Mouse (Mus musculus) adrenal gland, postnatal 36 days (tissue): ENCODE data around the gene Dhx32. TPM values are rescaled to one million over a fixed set of nuclear protein-coding genes. Genes with fewer than 3 reads are reported as not detected.

ENCODE experiments used
- DNase-seq, 2 experiments: peaks; one replicate each; pipeline ENCODE4 v3.0.0; 2021; ENCODE audit warnings: mixed read lengths in 1 of 2
- total RNA-seq, 2 experiments: library from RNA; stranded (reverse); gene quantifications; 2 replicates each; pipeline ENCODE4 v1.2.3; 2021

Dhx32 gene
- total RNA-seq, 2 experiments from 2014 or later, result 57.7 to 62.5 TPM

GRCm38 (mm10) chr7:133775179-133775578 lies 7.3 kb downstream of the Dhx32 start:
- peak; percentile 58 to 60 for DNase-seq

GRCm38 (mm10) chr7:133768517-133768916 lies 14.0 kb downstream of the Dhx32 start:
- DNase-seq, result no peak

GRCm38 (mm10) chr7:133768027-133768426 lies 14.5 kb downstream of the Dhx32 start:
- DNase-seq, result no peak

GRCm38 (mm10) chr7:133765849-133766243 lies 16.7 kb downstream of the Dhx32 start:
- DNase-seq, result peak; percentile 64 to 75

GRCm38 (mm10) chr7:133765240-133765848 lies 17.2 kb downstream of the Dhx32 start:
- no peak for DNase-seq

- no peak for DNase-seq
These were observed 18.1 kb downstream of the Dhx32 start for GRCm38 (mm10) chr7:133764425-133764824.

GRCm38 (mm10) chr7:133762696-133763095 lies 19.8 kb downstream of the Dhx32 start:
- no peak for DNase-seq

GRCm38 (mm10) chr7:133759611-133760353 lies 22.7 kb downstream of the Dhx32 start:
- no peak for DNase-seq

- no peak for DNase-seq
These were observed 23.8 kb downstream of the Dhx32 start for GRCm38 (mm10) chr7:133758716-133759115.

- DNase-seq, result no peak
These were observed 24.5 kb downstream of the Dhx32 start for GRCm38 (mm10) chr7:133757961-133758455.

- DNase-seq, result no peak
These were observed 31.4 kb downstream of the Dhx32 start for GRCm38 (mm10) chr7:133751163-133751562.

GRCm38 (mm10) chr7:133750666-133751065 lies 31.9 kb downstream of the Dhx32 start:
- no peak for DNase-seq

- no peak for DNase-seq
These were observed 33.8 kb downstream of the Dhx32 start for GRCm38 (mm10) chr7:133748753-133749152.

- peak; percentile 76 to 81 for DNase-seq
These were observed 35.2 kb downstream of the Dhx32 start for GRCm38 (mm10) chr7:133747372-133747771.

- DNase-seq, result no peak
These were observed 37.8 kb downstream of the Dhx32 start for GRCm38 (mm10) chr7:133744701-133745100.

- DNase-seq, result no peak
These were observed 38.3 kb downstream of the Dhx32 start for GRCm38 (mm10) chr7:133744209-133744608.

- peak; percentile 35 to 47 for DNase-seq
These were observed 38.9 kb downstream of the Dhx32 start for GRCm38 (mm10) chr7:133743611-133744010.

GRCm38 (mm10) chr7:133742530-133743325 lies 39.8 kb downstream of the Dhx32 start:
- no peak for DNase-seq

GRCm38 (mm10) chr7:133740558-133740957 lies 42.0 kb downstream of the Dhx32 start:
- no peak for DNase-seq

- no peak for DNase-seq
These were observed 50.4 kb downstream of the Dhx32 start for GRCm38 (mm10) chr7:133731971-133732645.

GRCm38 (mm10) chr7:133730324-133731191 lies 52.0 kb downstream of the Dhx32 start:
- DNase-seq, result peak; percentile 60 to 67
